Mouse (Mus musculus) frontal cortex, adult (tissue): ENCODE data around the gene Fam234b.

Experiments used
- ATAC-seq: cut with Nextera tagmentation; 2 replicates; pipeline ENCODE4 v1.9.2; 2017; ENCODE audit warnings: mild to moderate bottlenecking, moderate library complexity, mixed read lengths; ENCODE audit not compliant: low TSS enrichment

Gene Fam234b

DNA sequence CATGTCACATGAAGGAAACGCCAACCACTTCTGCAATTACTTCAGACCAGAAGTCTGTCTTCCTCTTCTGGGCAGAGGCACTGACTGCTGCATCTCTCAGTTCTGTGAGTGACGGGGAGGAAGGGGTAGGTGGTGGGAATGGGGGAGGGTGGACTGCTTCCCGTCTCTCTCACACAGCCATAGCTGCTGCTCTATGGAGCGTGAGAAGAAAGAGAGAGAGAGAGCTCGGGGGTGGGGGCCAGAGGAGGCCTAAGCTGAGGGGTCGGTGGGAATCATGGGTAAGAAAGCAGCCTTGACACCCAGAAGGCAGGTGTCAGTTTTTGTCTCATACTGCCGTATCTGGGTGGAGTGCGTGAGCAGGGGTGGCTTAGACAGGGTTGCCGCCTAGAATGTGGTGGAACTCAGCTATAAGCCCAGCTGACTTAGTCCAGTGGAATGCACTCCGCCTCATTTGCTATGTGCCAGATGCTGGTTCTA, 30.7 kb downstream of the Fam234b start:
- peak; percentile 51 for ATAC-seq

DNA sequence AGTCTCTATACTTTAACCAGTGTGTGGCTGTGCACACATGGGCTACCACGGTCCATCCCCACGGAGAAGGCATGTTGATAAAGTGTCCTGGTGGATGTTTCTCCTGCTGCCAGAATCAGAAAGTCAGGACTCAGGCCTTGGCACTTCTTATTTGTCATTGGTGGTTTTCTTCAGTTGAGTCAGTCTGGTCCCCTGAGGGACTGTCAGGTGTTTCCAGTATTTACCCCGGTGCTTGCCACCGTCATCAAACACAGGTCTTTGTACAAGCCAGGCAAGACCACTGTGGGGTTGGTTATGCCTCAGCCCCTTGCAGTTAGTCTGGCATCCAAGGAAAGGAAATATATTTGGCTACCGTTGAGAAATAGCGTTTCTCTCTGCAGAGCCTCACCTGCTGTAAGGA, 32.8 kb downstream of the Fam234b start:
- ATAC-seq: no peak

GRCm38 (mm10) chr6:135232443-135233182, 34.8 kb downstream of the Fam234b start:
- peak; percentile 75 for ATAC-seq

GRCm38 (mm10) chr6:135235742-135236141, 38.0 kb downstream of the Fam234b start:
- ATAC-seq: no peak

DNA sequence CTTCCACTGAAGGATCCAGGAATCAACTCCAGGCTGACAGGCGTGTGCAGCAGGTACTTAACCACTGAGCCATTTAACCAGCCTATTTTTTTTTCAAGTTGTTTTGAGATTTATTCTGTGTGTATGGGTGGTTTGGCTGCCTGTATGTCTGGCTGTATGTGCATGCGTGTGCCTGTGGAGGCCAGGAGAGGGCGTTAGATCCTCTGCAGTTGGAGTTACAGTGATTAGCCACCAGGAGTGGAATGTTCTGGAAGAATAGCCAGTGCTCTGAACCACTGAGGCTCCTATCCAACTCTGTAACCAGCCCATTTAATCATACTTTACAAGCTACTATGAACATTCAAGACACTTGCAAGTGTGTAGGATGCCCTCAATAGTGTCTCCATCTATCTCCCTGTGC, 38.8 kb downstream of the Fam234b start:
- ATAC-seq: no peak

DNA sequence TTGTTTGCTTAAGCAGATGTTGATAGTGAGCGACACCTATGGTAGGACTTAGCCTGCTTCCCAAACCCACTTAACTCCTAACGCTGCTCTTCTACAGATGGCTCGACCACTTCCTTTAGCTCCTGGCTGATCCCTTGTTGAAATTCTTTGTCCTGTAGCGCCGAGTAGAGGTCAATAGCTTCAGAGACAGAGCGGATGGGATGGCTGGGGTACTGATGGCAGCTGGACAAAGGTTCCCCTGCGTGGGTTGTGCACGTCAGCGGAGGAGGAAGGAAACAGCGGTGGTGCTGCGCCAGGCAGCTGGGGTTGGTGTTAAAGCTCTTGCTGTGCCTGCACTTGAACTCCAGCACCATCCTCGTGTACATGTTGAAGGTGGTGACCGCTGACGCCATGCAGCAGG, 39.5 kb downstream of the Fam234b start:
- ATAC-seq: no peak

DNA sequence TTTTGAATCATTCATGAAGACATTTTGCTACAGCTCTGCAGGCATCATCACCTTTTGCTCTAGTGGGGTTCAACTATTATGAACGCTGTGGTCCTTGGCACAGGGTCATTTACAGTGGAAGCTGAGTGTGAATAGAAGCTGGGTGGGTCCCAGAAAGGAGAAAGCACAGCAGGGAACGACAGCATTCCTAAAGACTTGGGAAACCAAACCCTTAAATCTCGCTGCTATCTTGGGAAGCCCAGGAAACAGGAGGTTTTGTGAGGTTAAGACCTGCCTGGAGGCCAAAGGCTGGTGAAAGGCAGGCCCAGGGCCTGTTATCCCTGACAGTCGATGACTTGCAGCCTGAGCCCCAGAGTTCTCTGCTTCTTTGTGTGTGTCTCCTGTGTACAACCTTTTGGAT, 40.4 kb downstream of the Fam234b start:
- no peak for ATAC-seq

GRCm38 (mm10) chr6:135240361-135240760, 42.6 kb downstream of the Fam234b start:
- ATAC-seq: no peak; the same call in 1 of the 2 replicates

DNA sequence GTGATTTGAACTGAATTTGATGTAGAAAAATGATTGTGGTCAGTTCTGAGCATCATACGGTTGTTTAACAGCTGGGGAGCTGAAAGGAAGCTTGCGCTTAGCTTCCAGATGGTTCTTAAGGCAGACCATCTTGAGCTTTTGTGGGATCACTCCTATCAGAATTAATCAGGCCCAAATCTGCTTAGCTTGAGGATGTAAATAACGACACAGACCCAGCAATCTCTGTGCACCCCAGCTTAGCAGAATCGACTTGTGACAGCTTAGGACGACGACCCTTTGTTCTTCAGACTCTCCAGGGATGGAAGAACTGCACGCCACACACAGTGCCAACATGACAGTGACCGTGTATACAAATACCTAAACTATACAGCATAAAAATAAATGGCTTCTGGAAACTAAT, 47.8 kb downstream of the Fam234b start:
- ATAC-seq: no peak

DNA sequence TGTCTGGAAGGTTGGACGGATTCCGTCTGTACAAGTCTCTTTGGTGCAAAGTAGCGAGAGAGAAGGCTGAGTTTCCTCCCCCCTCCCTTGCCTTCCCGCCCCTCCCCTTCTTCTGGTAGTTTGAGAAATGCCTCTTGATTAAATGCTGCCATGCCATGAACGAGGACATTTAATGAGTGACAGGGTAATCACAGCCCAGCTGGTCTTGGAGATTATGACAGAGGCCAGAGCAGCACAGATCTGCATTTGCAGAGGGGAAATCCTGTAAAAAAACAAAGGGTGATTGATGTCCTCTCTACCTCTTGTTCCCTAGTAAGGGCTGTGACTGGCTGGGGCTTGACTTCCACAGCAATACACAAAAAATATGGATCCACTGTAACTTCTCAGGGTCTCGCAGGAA, 50.1 kb downstream of the Fam234b start:
- no peak for ATAC-seq

DNA sequence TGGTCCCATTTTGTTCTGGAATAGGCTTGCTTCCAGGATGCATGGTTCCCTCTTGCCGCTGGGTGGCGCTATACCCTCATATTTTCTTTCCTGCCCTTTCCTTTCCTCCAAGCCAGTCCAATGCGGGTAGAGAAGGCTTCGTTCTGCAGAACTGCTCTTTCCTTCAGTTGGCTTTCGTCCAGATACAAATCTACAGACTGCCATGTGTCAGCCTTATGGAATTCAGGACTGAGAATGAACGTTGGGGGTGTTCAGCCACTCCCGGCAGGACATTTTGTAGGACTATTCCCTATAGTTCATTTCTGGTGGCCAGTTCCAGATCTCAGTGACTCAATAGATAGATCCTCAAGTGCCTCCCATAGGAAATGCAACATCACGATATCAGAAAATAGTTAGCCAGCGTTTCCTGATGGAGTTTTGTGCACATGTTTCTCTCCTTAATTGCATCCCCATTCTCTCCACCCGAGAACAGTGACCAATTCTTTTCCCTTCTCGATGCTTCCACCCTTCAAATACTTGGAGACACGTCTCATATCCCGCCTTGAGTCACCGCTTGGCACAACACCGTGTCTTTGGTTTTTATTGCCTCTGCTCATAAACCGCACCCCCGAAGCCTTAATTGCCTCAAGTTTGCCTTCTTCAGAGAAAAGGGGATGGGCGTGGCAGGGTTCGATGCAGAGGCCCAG, 52.2 kb downstream of the Fam234b start:
- peak; percentile 66; the same call in 1 of the 2 replicates for ATAC-seq

- ATAC-seq: no peak
Measured at GRCm38 (mm10) chr6:135250926-135251699, 53.3 kb downstream of the Fam234b start.

DNA sequence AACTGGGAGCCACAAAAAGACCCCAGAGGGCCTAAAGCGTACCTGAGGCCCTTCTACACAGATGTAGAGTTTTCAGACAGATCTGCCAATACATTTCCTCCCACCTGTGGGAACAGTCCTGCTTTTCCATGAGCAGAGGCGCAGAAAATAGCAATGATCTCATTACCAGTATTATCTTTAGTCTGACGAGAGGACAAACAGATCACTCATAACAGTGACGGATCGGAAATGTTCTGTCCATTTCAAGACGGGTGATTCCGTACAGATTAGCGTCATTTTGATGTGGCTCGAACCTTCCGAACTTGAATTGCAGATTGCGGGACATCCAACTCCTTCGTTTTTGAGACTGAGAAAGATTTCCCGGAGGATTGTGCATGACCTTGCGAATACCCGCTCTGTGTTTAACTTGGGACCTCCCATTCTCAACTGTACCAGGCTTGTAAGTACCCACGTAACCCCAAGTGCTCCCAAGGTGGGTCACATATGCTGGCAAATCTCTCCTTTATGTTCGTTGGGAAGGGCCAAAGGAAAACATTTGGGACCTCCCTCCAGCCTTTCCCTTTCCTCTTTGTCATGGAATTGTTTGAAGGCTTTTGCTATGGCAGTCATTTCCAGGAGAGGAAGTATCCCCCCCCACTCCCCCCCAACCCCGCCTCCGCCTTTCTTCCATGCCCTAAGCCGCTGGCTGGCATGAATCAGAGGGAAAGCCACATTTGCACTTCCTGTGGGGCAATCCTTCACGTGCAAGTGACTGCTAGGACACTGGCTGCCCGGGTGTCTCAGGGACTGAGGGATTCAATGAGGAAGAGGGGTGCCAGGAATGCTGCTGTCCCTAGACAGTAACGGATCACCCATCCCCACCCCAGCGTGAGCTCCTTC, 54.3 kb downstream of the Fam234b start:
- ATAC-seq: peak; percentile 39

- peak; percentile 89 for ATAC-seq
Measured at GRCm38 (mm10) chr6:135252728-135253077, 54.9 kb downstream of the Fam234b start.

- ATAC-seq: no peak
Measured at GRCm38 (mm10) chr6:135254153-135254552, 56.4 kb downstream of the Fam234b start, which contains the start of gene Gsg1. TSS of gene Gsg1 (minus strand) at chr6:135254351.

DNA sequence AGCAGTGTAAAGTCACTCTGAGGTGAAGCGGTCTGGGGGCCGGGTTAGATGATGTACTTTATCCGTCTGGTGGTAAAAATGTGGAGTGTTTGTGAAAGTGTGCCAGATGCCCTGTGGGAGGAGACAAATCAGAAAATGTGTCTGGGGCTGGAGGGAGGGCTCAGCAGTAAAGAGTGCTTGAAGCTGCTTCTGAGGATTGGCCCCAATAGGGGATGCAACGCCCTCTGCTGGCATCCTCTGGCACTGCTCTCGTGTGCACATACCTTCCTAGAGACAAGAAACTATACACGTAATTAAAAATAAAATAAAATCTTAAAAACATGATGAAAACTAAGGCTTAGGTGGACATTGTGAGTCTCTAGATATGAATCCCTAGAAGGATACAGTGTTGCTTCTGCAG, 62.7 kb downstream of the Fam234b start:
- no peak for ATAC-seq

GRCm38 (mm10) chr6:135261124-135261523, 63.3 kb downstream of the Fam234b start:
- ATAC-seq: no peak

GRCm38 (mm10) chr6:135262565-135262964, 64.8 kb downstream of the Fam234b start:
- ATAC-seq: no peak

DNA sequence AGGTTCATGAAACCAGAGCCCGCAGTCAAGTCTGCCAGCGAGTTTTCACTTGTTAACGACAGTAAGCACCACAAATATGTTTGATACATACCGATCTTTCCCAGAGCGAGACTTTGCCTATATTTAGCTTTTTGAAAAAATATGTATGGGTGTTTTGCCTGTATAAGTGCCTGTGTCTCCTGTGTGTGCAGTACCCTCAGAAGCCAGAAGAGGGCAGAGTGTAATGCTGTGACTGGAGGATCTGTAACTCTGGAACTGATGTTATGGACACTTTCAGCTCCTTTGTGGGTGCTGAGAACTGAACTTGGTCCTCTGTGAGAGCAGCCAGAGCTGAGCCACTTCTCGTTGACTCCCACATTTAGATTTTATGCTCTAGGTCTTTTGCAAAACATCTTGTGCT, 66.4 kb downstream of the Fam234b start:
- no peak for ATAC-seq

DNA sequence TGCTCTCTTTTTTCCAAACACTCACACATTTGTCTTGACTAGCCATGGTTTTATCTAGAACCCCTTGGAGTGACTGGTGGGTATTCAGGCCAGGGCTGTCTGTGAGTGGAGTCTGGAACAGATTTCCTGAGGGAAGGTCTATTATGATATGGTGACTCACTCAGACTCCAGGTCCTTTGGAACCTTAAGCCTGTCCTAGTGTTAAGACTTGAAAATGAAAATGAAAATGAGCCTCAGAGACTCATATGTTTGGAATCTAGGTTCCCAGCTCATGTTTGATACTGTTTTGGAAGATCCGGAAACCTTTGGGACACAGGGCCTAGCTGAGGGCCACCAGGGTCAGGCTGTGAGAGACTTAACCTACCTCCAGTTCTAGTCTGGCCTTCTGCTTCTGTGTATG, 68.3 kb downstream of the Fam234b start:
- ATAC-seq: no peak

DNA sequence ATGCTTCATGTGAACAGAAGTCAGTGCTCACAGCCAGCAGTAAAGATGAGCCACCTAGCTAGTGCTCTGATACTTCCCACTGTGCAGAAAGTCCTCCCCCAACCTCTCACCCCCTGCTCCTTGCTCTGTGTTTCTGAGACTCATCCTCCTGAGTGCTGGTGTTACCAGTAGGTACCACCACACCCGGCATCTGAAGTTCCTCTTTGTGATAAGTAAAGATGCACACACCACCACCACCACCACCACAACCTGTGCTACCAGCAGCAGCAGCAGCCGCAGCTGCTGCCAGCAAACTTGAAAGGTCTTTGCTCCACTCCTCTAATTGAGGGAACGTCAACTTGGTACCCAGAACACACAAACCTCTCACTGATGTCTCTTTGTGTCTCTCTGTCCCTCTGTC, 69.4 kb downstream of the Fam234b start:
- ATAC-seq: no peak

DNA sequence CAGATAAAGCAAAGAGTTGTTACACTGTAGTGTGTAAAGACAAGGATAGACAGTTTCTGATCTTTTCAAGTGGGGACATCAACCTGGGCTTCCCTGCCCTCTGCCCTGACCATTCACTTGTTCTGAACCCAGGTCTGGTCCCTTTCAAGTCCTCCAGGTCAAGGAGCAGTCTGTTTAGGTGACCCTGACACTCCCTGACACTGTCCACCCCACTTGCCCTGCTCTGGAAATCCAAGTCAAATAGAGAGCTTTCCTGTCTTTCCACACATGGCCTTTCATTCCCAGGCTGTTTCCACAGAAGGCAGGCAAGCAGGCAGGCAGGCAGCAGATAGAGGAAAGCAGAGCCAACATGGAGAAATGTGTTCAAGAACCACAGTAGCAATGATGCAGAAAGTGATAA, 70.6 kb downstream of the Fam234b start:
- ATAC-seq: no peak
